Mouse (Mus musculus) liver, embryonic 13.5 days (tissue): ENCODE measurements around the gene Nipa2. TPM values are rescaled to one million over a fixed set of nuclear protein-coding genes. Genes with fewer than 3 reads are reported as not detected.

ENCODE experiments used
- ATAC-seq: fragments of 200-750 bp; cut with Nextera tagmentation; 2 replicates; pipeline ENCODE4 v1.8.0; 2017; ENCODE audit warnings: low read depth, mild to moderate bottlenecking, moderate number of reproducible peaks, moderate library complexity
- DNase-seq: peaks from one replicate; pipeline ENCODE4 v3.0.0; 2022
- H3K27ac ChIP-seq: fragments of 300-500 bp; sonication (generic); 2 replicates; pipeline ENCODE4 v1.5.1; 2015; ENCODE audit warnings: moderate library complexity, mild to moderate bottlenecking, inconsistent platforms
- H3K27me3 ChIP-seq: fragments of 300-500 bp; sonication (generic); 2 replicates; pipeline ENCODE4 v1.6.1; 2015; ENCODE audit warnings: mild to moderate bottlenecking, inconsistent platforms
- H3K36me3 ChIP-seq: fragments of 300-500 bp; sonication (generic); 2 replicates; pipeline ENCODE4 v1.6.1; 2015; ENCODE audit warnings: mild to moderate bottlenecking, inconsistent platforms
- H3K4me1 ChIP-seq: fragments of 300-500 bp; sonication (generic); replicated peaks from 2 replicates; pipeline ENCODE4 v1.6.1; 2015; ENCODE audit warnings: inconsistent platforms
- H3K4me2 ChIP-seq: fragments of 300-500 bp; sonication (generic); 2 replicates; pipeline ENCODE4 v1.6.1; 2015; ENCODE audit warnings: inconsistent platforms, mild to moderate bottlenecking, moderate library complexity
- H3K4me3 ChIP-seq: fragments of 300-500 bp; sonication (generic); replicated peaks from 2 replicates; pipeline ENCODE4 v1.5.1; 2015; ENCODE audit warnings: mild to moderate bottlenecking, inconsistent platforms
- H3K9ac ChIP-seq: fragments of 300-500 bp; sonication (generic); 2 replicates; pipeline ENCODE4 v1.6.1; 2015; ENCODE audit warnings: mild to moderate bottlenecking, inconsistent platforms
- H3K9me3 ChIP-seq: fragments of 300-500 bp; sonication (generic); replicated peaks from 2 replicates; pipeline ENCODE4 v1.6.1; 2016; ENCODE audit warnings: inconsistent platforms
- WGBS: fragments of 180-500 bp; shearing (Covaris S2); methylation state at CpG from one replicate; pipeline ENCODE4 v1.1.7; 2015; ENCODE audit not compliant: insufficient replicate concordance; 5-methylcytosine and 5-hydroxymethylcytosine counted together
- polyA plus RNA-seq: library from polyadenylated mRNA; unstranded; fragments of >200 nt; fragmentation: Nextera tagmentation; extraction: Ambion mirVana; gene quantifications from 2 replicates; pipeline ENCODE4 v1.2.1, GENCODE M21; 2015

Nipa2 gene
- 24.9 and 29.3 TPM in 2 replicates for polyA plus RNA-seq

- peak within 1 kb of the TSS; percentile 93 for H3K9ac ChIP-seq
- peaks cover 10% of the 10 kb centered on the region; the same call in 1 of the 2 replicates for H3K36me3 ChIP-seq
- peak; percentile 91 for DNase-seq
- under 1% methylated on average over 70 of the region's 70 CpGs for WGBS
- no peaks in the 10 kb centered on the region for H3K9me3 ChIP-seq
- H3K27ac ChIP-seq = peak within 1 kb of the TSS; percentile 91
- H3K4me2 ChIP-seq = peak within 1 kb of the TSS; percentile 80
- no peaks in the 10 kb centered on the region for H3K27me3 ChIP-seq
- peaks cover 31% of the 10 kb centered on the region for H3K4me1 ChIP-seq
- peak; percentile 96 for ATAC-seq
- H3K4me3 ChIP-seq = peak within 1 kb of the TSS; percentile 80
Observed at GRCm38 (mm10) chr7:55962004-55962908, at the start of gene Nipa2. Gene Nipa2 (minus strand): TSS chr7:55962476.

DNA sequence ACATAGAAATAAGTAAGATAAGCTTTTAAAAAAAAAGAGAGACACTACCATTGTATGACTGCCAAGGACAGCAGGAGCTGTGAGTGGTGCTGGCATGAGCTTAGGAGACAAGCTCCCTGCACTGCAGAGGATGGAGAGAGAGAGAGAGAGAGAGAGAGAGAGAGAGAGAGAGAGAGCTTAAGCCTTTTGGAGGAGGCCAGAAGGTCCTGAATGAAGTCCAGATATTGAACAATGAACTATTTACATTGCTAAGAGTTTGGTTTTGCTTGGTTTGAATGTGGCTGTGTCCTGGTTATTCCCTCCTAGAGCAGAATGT is 48.7 kb upstream of the Nipa2 start:
- ATAC-seq (no peak), DNase-seq (no peak)
- Histone ChIP-seq H3K9me3 (no peaks in the 10 kb centered on the region), H3K9ac (no peak overlapping the region), H3K27ac (peak overlapping the region; percentile 45), H3K4me3 (no peak overlapping the region), H3K4me1 (peaks cover 54% of the 10 kb centered on the region), H3K27me3 (no peaks in the 10 kb centered on the region), H3K36me3 (peaks cover 4% of the 10 kb centered on the region; the same call in 1 of the 2 replicates), H3K4me2 (no peak overlapping the region)

- H3K9me3 ChIP-seq = no peaks in the 10 kb centered on the region
- H3K4me1 ChIP-seq = peaks cover 49% of the 10 kb centered on the region
- peaks cover 4% of the 10 kb centered on the region; the same call in 1 of the 2 replicates for H3K36me3 ChIP-seq
- no peak overlapping the region for H3K9ac ChIP-seq
- ATAC-seq = no peak
- 84% methylated on average over 4 of the region's 4 CpGs for WGBS
- no peak for DNase-seq
- no peak overlapping the region for H3K4me3 ChIP-seq
- no peaks in the 10 kb centered on the region for H3K27me3 ChIP-seq
- no peak overlapping the region for H3K4me2 ChIP-seq
- H3K27ac ChIP-seq = peak overlapping the region; percentile 45
Observed at GRCm38 (mm10) chr7:56010318-56011017, 48.2 kb upstream of the Nipa2 start.

- WGBS = 30% methylated on average over 4 of the region's 4 CpGs
- H3K9ac ChIP-seq = peak overlapping the region; percentile 5; the same call in 1 of the 2 replicates
Observed at GRCm38 (mm10) chr7:55998997-55999396, 36.7 kb upstream of the Nipa2 start.

DNA sequence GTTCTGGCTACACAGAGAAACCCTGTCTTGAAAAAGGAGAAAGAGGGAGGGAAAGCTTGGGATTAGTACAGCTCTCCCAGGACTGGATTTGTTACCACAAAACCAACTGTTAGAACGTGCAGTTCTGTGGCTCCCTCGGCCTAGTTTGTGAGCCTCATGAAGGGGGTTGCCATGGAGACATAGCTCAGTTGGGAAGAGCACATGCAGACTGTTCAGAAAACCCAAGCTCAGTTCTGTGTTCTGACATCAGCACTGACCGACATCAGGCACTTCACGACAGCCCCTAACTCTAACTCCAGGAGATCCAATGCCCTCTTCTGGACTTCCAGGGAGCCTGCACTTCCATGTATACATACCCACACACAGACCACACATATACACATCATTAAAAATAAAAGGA is 32.7 kb upstream of the Nipa2 start:
- Histone ChIP-seq H3K4me2 (no peak overlapping the region), H3K27me3 (no peaks in the 10 kb centered on the region), H3K9me3 (no peaks in the 10 kb centered on the region), H3K9ac (no peak overlapping the region), H3K27ac (no peak overlapping the region), H3K36me3 (peaks cover 6% of the 10 kb centered on the region; the same call in 1 of the 2 replicates), H3K4me1 (peaks cover 15% of the 10 kb centered on the region), H3K4me3 (no peak overlapping the region)
- 75% methylated on average over 4 of the region's 4 CpGs for WGBS
- ATAC-seq (no peak), DNase-seq (no peak)

More at GRCm38 (mm10) chr7:55998997-55999396, 36.7 kb upstream of the Nipa2 start:
- Histone ChIP-seq H3K36me3 (0 out of 2 replicates have a peak, but pooled peaks cover 3% of the 10 kb centered on the region), H3K27ac (peak overlapping the region; percentile 40; the same call in 1 of the 2 replicates), H3K27me3 (no peaks in the 10 kb centered on the region), H3K4me1 (peaks cover 23% of the 10 kb centered on the region), H3K4me2 (no peak overlapping the region), H3K4me3 (no peak overlapping the region), H3K9me3 (no peaks in the 10 kb centered on the region)
- no peak for DNase-seq
- ATAC-seq = peak; percentile 74

DNA sequence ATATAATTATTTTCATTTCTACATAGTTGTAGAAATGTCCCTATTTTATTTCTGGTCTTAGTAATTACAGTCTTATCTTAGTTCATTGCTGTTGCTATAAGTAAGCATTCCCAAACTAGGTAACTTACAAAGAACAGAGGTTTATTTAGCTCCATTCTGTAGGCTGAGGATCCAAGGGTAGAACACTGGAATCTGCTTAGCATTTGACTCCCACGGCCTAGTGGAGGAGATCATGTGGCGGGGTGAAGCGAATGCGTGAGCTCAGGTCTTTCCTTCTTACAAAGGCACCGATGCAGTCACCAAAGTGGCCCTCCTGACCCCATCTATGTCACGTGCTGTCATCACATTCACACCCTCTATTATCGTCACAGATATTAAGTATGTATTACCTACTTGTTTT is 29.6 kb upstream of the Nipa2 start:
- Histone ChIP-seq H3K4me2 (no peak overlapping the region), H3K27me3 (no peaks in the 10 kb centered on the region), H3K4me1 (no peaks in the 10 kb centered on the region), H3K9ac (no peak overlapping the region), H3K36me3 (peaks cover 16% of the 10 kb centered on the region; the same call in 1 of the 2 replicates), H3K4me3 (no peak overlapping the region), H3K9me3 (no peaks in the 10 kb centered on the region), H3K27ac (no peak overlapping the region)
- ATAC-seq = no peak
- no peak for DNase-seq
- WGBS = 92% methylated on average over 7 of the region's 7 CpGs

GRCm38 (mm10) chr7:55991129-55991528 is 28.9 kb upstream of the Nipa2 start:
- no peak for DNase-seq
- no peak overlapping the region for H3K9ac ChIP-seq

GRCm38 (mm10) chr7:55986526-55987214 is 24.4 kb upstream of the Nipa2 start:
- H3K36me3 ChIP-seq = peaks cover 41% of the 10 kb centered on the region
- H3K27ac ChIP-seq = no peak overlapping the region
- H3K9me3 ChIP-seq = no peaks in the 10 kb centered on the region
- DNase-seq (peak; percentile 39), ATAC-seq (peak; percentile 59; the same call in 1 of the 2 replicates)
- no peak overlapping the region for H3K4me3 ChIP-seq
- 33% methylated on average over 13 of the region's 13 CpGs for WGBS
- H3K4me1 ChIP-seq = peaks cover 21% of the 10 kb centered on the region
- H3K27me3 ChIP-seq = no peaks in the 10 kb centered on the region
- peak overlapping the region; percentile 26 for H3K4me2 ChIP-seq
- no peak overlapping the region for H3K9ac ChIP-seq

More at GRCm38 (mm10) chr7:55991129-55991528, 28.9 kb upstream of the Nipa2 start:
- WGBS = 88% methylated on average over 3 of the region's 3 CpGs
- Histone ChIP-seq H3K27me3 (no peaks in the 10 kb centered on the region), H3K4me3 (no peak overlapping the region), H3K4me1 (peaks cover 3% of the 10 kb centered on the region; the same call in 1 of the 2 replicates), H3K27ac (no peak overlapping the region), H3K4me2 (no peak overlapping the region), H3K9me3 (no peaks in the 10 kb centered on the region), H3K36me3 (peaks cover 13% of the 10 kb centered on the region; the same call in 1 of the 2 replicates)
- no peak for ATAC-seq

- 85% methylated on average over 4 of the region's 4 CpGs for WGBS
- peaks cover 40% of the 10 kb centered on the region for H3K36me3 ChIP-seq
- no peaks in the 10 kb centered on the region for H3K9me3 ChIP-seq
Observed at GRCm38 (mm10) chr7:55984754-55985153, 22.5 kb upstream of the Nipa2 start.

DNA sequence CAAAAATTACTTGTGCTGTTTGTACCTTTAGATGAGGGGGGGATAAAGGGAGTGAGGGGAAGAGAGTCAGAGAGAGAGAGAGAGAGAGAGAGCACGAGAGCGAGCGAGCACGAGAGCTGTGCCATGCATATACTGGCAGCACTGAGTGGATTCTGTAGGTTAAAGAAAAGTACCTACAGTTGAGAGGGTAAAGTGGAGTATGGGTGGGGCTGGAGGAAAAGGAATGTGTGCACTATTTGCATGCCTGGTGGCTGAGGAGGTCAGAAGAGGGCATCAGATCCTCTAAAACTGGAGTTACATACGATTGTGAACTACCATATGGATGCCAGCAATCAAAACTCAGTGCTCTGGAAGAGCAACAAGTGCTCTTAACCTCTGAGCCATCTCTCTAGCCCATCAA is 20.8 kb upstream of the Nipa2 start:
- H3K36me3 ChIP-seq = peaks cover 47% of the 10 kb centered on the region
- WGBS = 90% methylated on average over 5 of the region's 5 CpGs
- no peak for DNase-seq
- no peaks in the 10 kb centered on the region for H3K9me3 ChIP-seq
- H3K4me2 ChIP-seq = no peak overlapping the region
- H3K4me3 ChIP-seq = no peak overlapping the region
- ATAC-seq = no peak
- H3K27ac ChIP-seq = peak overlapping the region; percentile 86; the same call in 1 of the 2 replicates
- H3K9ac ChIP-seq = 0 out of 2 replicates have a peak overlapping the region, but pooled peaks have one; percentile 40
- H3K27me3 ChIP-seq = no peaks in the 10 kb centered on the region
- H3K4me1 ChIP-seq = peaks cover 34% of the 10 kb centered on the region

More at GRCm38 (mm10) chr7:55984754-55985153, 22.5 kb upstream of the Nipa2 start:
- Histone ChIP-seq H3K4me2 (no peak overlapping the region), H3K27ac (no peak overlapping the region), H3K4me3 (no peak overlapping the region), H3K27me3 (no peaks in the 10 kb centered on the region), H3K9ac (no peak overlapping the region), H3K4me1 (peaks cover 34% of the 10 kb centered on the region)
- ATAC-seq = no peak
- no peak for DNase-seq
